Mouse (Mus musculus) brain, adult 2 months (tissue): ENCODE results near the gene Olfr1163.
"Not testable (repeated sequence)": the region's sequence is repeated elsewhere in the genome, so short reads cannot be mapped to it uniquely, and the experiment has no call there.

Experiments used
- DNase-seq: peaks from one replicate; pipeline ENCODE4 v3.0.0; 2011; ENCODE audit warnings: low read depth, low spot score

Olfr1163 gene

GRCm38 (mm10) chr2:88071730-88072129 lies at the start of gene Olfr1163:
Gene Olfr1163, minus strand, starts transcription at chr2:88071830.
- no peak for DNase-seq

GRCm38 (mm10) chr2:88093866-88094265 lies 22.2 kb upstream of the Olfr1163 start, which contains the start of gene Olfr1164:
Gene Olfr1164, minus strand, starts transcription at chr2:88093966.
- DNase-seq: no peak

GRCm38 (mm10) chr2:88063587-88063986 lies 8.0 kb downstream of the Olfr1163 start:
- no peak for DNase-seq

- no peak for DNase-seq
Measured at GRCm38 (mm10) chr2:88051029-88051428, 20.6 kb downstream of the Olfr1163 start, which contains the start of gene Olfr1162. Gene Olfr1162, minus strand, starts transcription at chr2:88051129.

- no peak for DNase-seq
Measured at GRCm38 (mm10) chr2:88037599-88037998, 34.0 kb downstream of the Olfr1163 start, which contains the start of gene Olfr73. Gene Olfr73, minus strand, starts transcription at chr2:88037699.

GRCm38 (mm10) chr2:88022474-88022873 lies 49.2 kb downstream of the Olfr1163 start, which contains the start of gene Olfr1161:
Gene Olfr1161, plus strand, starts transcription at chr2:88022774.
- not testable (repeated sequence) for DNase-seq
